ENCODE assay signal across 8 mouse cellular contexts in genomic region chr7:30050882-30051548, GRCm38 (mm10). TPM values are rescaled to one million over a fixed set of nuclear protein-coding genes. Genes with fewer than 3 reads are reported as not detected.
DNase-seq lines count a peak whose midpoint lies in the region; ATAC-seq lines count a peak whose summit lies in the region.

Gene Zfp14 (minus strand): TSS chr7:30051380.

- H3K4me3 ChIP-seq in hindbrain, embryonic 13.5 days, result peak within 1 kb of the TSS; percentile 78

- peak within 1 kb of the TSS; percentile 95 for H3K27ac ChIP-seq in hindbrain, embryonic 13.5 days

- peak within 1 kb of the TSS; percentile 89 for H3K9ac ChIP-seq in hindbrain, embryonic 13.5 days

- H3K27me3 ChIP-seq in hindbrain, embryonic 13.5 days, result no peaks in the 10 kb centered on the region

- peak; percentile 98 for ATAC-seq in hindbrain, embryonic 13.5 days (ENCODE audit: low FRiP score)

- no peaks in the 10 kb centered on the region for H3K9me3 ChIP-seq in hindbrain, embryonic 13.5 days

- peak within 1 kb of the TSS; percentile 74 for H3K4me2 ChIP-seq in hindbrain, embryonic 13.5 days

- WGBS in hindbrain, embryonic 13.5 days, result under 1% methylated on average over 40 of the region's 40 CpGs

- peaks cover 14% of the 10 kb centered on the region for H3K4me1 ChIP-seq in hindbrain, embryonic 13.5 days (replicated peaks)

- peak; percentile 84 for DNase-seq in Muller cell, postnatal 12 days (ENCODE audit: inconsistent ontology term)
- peak; percentile 93 for DNase-seq in cerebellum, adult 9-11 months
- peak; percentile 77 to 88 for DNase-seq in frontal cortex, postnatal 10 days (ENCODE audit: low spot score in 2 of 2)
- DNase-seq in layer of hippocampus, postnatal 25 days (ENCODE audit: extremely low spot score in 1 of 2, low spot score in 1 of 2), result peak; percentile 81 to 82
- peak; percentile 92 for DNase-seq in lung, postnatal 25 days (ENCODE audit: low spot score)
- peak; percentile 94 for DNase-seq in retina, embryonic 14.5 days (ENCODE audit: low spot score)
- peak; percentile 92 for DNase-seq in thymus, postnatal 4 days

- peaks cover 18% of the 10 kb centered on the region for H3K36me3 ChIP-seq in hindbrain, embryonic 13.5 days

RNA-seq across cellular contexts. Expression of gene Zfp14, which starts in this region (rescaled TPM):
- 9.4 TPM in 2 replicates for polyA plus RNA-seq in hindbrain, embryonic 13.5 days (2015; fragmentation: Nextera tagmentation; extraction: Ambion mirVana)
- total RNA-seq in layer of hippocampus, postnatal 25 days (2021), result 10 to 100 TPM in 1 of 2 experiments, 1 to 10 TPM in 1; 9.2 to 10.3 TPM

Comparison
In these comparisons a context has a peak if more than half of its experiments do, and no peak if none do; other contexts are left out.
1. Peak in every context shown above with its lines: DNase-seq, ATAC-seq, H3K4me3 ChIP-seq and H3K27ac ChIP-seq.